Mouse (Mus musculus) v-Abl transformed pro-B cells (cell line): ENCODE results near the gene Ralgapa1.
"Not testable (repeated sequence)": the region's sequence is repeated elsewhere in the genome, so short reads cannot be mapped to it uniquely, and the experiment has no call there.

Source experiments
- in situ Hi-C, 2 experiments: fragments of 400-800 bp; cut with MboI; formaldehyde crosslinking; loops; one replicate each; pipeline ENCODE4 v1.15.1; 2025; ENCODE audit not compliant: unreplicated experiment in 2 of 2

Gene Ralgapa1

DNA sequence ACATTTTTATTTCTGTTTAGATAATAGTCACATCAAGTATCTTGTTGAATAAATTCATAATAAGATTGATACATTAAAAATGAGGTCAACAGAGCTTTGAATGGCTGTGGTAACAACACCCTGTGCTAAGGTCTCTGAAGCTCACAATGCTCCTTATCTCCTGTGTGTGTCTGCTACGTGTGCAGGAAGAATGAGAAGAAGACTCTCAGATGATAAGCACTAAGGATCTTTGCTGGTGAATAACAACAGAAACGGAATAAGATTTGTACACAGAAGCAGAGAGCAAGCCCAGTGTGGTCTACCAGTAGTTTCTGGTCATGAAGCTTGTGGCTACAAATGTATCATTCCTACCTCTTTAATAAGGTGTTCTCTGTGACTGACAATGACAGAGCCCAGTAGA, 210.2 kb downstream of the Ralgapa1 start:
- in situ Hi-C loops: loop anchor here in 1 of 2 experiments (5.0 kb wide), 1 partner anchor 51 kb away; no protein-coding TSS in a partner anchor

DNA sequence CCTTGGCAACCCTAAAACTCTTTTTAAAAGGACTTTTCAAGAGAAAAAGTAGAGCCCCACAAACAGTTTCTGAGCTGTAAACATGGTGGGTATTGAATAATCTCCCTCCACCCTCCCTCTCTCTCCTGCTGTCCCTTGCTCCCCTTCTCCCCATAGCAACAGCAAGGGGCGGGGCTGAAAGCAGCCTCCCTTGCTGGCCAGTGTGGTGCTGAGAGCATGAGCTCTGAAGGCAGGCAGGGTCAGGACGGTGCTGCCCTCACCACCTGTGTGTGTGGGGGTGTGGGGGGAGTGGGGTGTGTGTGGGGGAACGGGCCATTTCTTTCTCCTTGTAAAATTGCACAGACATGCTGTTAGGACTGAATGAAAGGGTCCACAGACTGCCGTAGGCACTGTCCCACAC, 213.1 kb downstream of the Ralgapa1 start:
- in situ Hi-C loops: no loop called here

GRCm38 (mm10) chr12:55604411-55604810, 216.6 kb downstream of the Ralgapa1 start:
- in situ Hi-C loops: no loop called here

DNA sequence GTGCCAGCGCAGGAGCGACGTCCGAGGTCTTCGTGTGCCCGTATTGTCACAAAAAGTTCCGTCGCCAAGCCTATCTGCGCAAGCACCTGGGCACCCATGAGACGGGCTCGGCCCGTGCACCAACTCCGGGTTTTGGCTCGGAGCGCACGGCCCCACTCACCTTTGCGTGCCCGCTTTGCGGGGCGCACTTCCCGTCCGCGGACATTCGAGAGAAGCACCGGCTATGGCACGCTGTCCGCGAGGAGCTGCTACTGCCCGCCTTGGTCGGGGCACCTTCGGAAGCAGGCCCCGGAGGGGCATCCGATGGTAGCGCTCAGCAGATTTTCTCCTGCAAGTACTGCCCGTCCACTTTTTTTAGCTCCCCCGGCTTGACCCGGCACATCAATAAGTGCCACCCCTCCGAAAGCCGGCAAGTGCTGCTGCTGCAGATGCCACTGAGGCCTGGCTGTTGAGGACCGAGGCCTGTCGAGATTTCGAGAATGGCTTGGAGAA, 220.4 kb downstream of the Ralgapa1 start:
- in situ Hi-C loops: no loop called here

GRCm38 (mm10) chr12:55599639-55600502, 221.1 kb downstream of the Ralgapa1 start:
- in situ Hi-C loops: no loop called here

DNA sequence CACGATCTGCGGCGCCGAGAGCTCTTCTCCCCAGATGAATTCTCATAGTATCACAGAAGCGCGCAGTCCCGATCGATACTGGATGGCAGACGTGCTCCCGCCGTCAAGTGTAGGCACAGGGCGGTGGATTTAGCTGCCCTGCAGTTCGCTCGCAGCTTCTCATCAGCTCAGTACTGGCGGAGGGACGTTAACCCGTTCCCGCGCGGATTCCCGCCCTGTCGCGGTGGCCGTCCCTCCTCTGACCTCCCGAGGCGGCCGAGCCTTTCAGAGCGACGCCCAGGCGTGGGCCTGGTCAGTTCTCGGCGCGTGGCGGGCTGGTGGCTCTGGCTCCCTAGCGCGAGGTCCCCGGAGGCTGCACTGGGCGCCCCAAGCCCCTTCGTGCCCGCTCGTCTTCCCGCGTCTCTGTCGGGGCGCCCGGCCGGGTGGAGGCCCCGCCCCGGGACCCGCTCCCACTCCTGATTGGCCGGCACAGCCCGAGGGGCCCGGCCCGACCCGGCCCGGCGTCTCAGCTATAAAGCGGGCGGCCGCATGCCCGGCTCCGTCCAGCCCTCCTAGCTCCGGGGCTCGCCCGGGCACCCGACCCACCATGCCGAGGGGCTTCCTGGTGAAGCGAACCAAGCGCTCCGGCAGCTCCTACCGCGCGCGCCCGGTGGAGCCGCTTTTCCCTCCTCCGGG, 221.9 kb downstream of the Ralgapa1 start, which contains the start of gene Insm2:
Gene Insm2 (plus strand): TSS at position 541 of the 675 bp plus-strand sequence.
- in situ Hi-C loops: no loop called here

- in situ Hi-C loops: no loop called here
Measured at GRCm38 (mm10) chr12:55598537-55598886, 222.5 kb downstream of the Ralgapa1 start.

DNA sequence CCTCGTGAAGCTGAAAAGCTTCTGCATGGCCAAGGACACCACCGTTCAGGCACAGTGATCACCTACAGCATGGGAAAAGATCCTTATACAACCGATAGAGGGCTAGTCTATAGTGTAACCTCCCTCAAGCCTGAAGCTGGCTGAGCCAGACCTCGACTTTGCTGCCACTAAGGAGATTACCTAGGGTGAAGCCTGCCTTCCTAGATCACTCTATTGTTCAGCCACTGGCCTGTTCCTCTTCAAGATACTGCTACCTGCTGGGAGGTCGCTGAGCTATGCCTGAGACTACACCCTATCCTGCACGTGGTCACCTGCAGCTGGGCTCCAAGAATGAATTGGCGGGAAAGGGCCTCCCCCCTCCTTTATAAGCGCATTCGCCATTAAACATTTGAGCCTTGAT, 234.0 kb downstream of the Ralgapa1 start:
- in situ Hi-C loops: not testable (repeated sequence)

GRCm38 (mm10) chr12:55573794-55574193, 247.2 kb downstream of the Ralgapa1 start:
- in situ Hi-C loops: no loop called here

DNA sequence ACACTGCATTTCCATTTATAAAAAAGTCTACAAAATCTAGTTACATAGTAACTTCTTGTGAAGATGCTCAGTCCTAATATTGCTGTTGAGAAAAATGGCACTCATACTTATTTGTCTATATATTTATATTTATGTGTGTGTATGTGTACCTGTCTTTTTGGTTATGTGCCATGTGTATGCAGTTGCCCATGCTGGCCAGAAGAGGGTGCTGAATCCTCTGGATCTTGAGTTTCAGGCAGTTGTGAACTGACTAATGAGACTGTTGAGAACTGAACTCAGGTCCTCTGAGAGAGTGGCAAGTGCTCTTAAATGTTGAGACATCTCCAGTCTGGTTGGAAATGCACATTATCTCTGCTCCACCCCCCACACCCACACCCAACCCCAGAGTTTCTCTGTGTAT, 247.9 kb downstream of the Ralgapa1 start:
- in situ Hi-C loops: no loop called here

- in situ Hi-C loops: no loop called here
Measured at GRCm38 (mm10) chr12:55571661-55572060, 249.3 kb downstream of the Ralgapa1 start.

GRCm38 (mm10) chr12:55571181-55571580, 249.8 kb downstream of the Ralgapa1 start:
- in situ Hi-C loops: no loop called here

DNA sequence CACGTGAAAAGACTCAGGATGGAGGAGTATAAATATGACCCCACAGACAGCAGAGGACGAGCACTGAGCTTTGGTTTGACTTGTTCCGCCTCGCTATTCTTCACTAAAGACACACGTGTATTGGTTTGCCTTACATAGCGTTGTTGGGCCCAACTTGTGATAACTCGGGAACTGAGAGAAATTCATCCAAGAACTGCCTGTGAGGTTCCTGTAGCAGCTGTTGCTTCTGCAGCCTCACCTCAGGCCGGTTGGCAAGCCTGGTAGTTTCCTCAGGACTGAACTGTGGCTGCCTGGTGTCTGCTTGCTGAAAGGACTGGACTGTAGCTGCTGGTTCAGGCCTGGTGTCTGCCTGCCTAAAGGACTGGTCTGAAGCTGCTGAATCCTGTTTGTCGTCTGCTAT, 250.3 kb downstream of the Ralgapa1 start:
- in situ Hi-C loops: no loop called here

- in situ Hi-C loops: no loop called here
Measured at GRCm38 (mm10) chr12:55569676-55570075, 251.3 kb downstream of the Ralgapa1 start.

DNA sequence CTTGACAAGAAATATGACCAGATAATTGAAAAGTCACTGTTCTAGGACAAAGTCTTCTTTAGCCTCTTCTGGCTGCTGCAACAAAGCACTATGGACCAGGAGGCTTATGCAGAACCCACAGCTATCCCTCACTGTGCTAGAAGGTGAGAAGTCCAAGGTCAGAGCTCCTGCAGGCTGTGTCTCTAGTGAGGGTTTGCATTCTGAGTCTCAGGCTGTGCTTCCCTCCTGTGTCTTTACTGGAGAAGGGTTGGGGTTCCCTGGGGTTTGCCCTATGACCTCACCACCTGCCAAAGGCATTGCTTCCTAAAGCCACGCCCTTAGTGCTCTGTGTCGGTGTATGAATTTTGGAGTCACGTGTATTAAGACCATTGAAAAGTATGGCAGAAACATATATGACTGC, 252.5 kb downstream of the Ralgapa1 start:
- in situ Hi-C loops: no loop called here

DNA sequence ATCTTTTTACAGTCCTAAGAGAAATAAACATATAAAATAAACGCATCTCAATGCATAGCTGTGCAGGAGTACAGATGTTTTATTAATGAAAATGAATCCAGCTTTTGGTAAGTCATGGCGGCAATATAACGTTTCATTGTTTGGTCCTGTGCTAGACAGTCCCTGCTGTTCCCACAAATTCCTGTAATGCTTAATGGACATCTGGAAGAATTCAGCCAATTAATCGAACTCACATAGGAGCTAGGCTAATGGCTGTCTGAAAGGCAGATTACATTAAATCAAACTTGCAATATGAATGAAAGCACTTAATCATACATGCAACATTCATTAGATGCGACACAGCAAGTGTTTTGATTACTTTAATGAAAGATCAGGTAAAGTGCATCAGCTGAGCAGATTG, 254.1 kb downstream of the Ralgapa1 start:
- in situ Hi-C loops: no loop called here

DNA sequence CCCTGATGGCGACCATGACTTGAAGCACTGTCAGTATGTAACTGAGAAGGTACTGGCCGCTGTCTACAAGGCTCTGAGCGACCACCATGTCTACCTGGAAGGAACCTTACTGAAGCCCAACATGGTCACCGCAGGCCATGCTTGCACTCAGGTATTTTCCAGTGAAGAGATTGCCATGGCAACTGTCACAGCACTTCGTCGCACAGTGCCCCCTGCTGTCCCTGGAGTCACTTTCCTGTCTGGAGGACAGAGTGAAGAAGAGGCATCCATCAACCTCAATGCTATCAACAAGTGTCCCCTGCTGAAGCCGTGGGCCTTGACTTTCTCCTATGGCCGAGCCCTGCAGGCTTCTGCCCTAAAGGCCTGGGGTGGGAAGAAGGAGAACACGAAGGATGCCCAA, 255.1 kb downstream of the Ralgapa1 start:
- in situ Hi-C loops: no loop called here

- in situ Hi-C loops: no loop called here
Measured at GRCm38 (mm10) chr12:55565206-55565605, 255.8 kb downstream of the Ralgapa1 start, which contains the start of gene Aldoart2. TSS of gene Aldoart2 (plus strand) at chr12:55565239.

DNA sequence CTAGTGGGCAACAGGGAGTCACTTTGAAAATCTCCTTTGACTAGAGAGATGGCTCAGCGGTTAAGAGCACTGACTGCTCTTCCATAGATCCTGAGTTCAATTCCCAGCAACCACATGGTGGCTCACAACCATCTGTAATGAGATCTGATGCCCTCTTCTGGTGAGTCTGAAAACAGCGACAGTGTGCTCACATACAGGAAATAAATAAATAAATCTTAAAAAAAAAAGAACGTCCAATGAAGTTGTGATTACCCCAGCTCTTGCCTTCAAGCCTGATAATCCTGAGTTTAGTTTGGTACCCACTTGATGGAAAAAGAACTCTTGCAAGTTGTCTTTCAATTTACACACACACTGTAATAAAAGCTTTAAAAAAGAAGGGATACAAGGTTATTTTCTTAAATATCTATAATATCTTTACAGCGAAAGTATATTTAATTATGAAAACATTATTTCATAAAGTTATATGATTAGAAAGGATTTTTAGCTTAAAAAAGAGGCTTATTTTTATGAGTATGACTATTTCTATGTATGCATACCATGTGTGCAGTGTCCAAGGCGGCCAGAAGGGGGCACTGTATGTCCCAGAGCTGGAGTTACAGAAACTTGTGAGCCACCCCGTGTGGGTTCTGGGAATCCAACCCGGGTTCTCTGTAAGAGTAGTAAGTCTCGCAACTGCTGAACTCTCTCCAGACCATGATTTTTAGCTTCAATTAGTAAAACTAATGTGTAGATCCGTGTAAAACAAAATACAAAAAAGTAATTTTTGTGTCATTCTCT, 256.6 kb downstream of the Ralgapa1 start:
- in situ Hi-C loops: no loop called here

DNA sequence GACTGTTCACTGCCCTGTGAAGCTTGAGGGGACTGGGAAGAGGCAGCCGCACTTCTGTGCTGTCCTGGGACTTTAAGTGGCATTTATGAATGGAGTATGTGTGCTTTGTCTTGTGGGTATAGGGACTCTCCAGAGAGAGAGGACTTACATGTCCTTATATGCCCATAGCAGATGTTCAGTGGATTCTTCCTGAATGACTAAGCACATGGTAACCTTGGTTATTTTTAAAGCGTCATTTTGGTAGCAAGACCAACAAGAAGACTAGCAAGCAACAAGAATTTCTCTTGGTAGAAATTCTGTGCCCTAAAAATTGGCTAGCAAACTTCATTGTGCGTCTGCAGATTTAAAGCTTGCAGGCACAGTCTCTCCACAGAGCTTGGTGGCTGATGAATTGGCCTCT, 257.2 kb downstream of the Ralgapa1 start:
- in situ Hi-C loops: no loop called here
